Mouse (Mus musculus) C2C12 (cell line): ENCODE measurements at regions not wholly inside any gene's neighbourhood (a gene's known extent, or its start where the extent isn't known, plus 50 kb on each side); places are given as distances from the start of the nearest gene placed in this dataset.

Source experiments
- H3K27me3 ChIP-seq: one replicate; pipeline ENCODE4 v1.6.1; 2011; ENCODE audit not compliant: control insufficient read depth, insufficient read depth, insufficient read length
- H3K36me3 ChIP-seq: one replicate; pipeline ENCODE4 v1.6.1; 2011; ENCODE audit not compliant: control insufficient read depth, insufficient read depth
- H3K4me3 ChIP-seq: one replicate; pipeline ENCODE4 v1.5.1; 2011; ENCODE audit warnings: mild to moderate bottlenecking, control low read depth; ENCODE audit not compliant: poor library complexity, insufficient read depth, severe bottlenecking
- H3K79me2 ChIP-seq: one replicate; pipeline ENCODE4 v1.6.1; 2011; ENCODE audit not compliant: control insufficient read depth, insufficient read depth
- H3K79me3 ChIP-seq: one replicate; pipeline ENCODE4 v1.6.1; 2011; ENCODE audit warnings: low read depth, control low read depth
- H3ac ChIP-seq: one replicate; pipeline ENCODE3; 2011; ENCODE audit warnings: low read depth; ENCODE audit not compliant: control insufficient read depth, insufficient read length
- CEBPB ChIP-seq: IDR thresholded peaks from one replicate; pipeline ENCODE4 v1.6.1; 2011; ENCODE audit warnings: low read depth, mild to moderate bottlenecking, control low read depth, moderate library complexity
- CTCF ChIP-seq: IDR thresholded peaks from one replicate; pipeline ENCODE4 v1.5.1; 2011; ENCODE audit not compliant: control insufficient read depth, insufficient read depth, insufficient read length
- FOSL1 ChIP-seq: IDR thresholded peaks from one replicate; pipeline ENCODE4 v1.8.0; 2011; ENCODE audit warnings: mild to moderate bottlenecking, low read length; ENCODE audit not compliant: poor library complexity, insufficient read depth, severe bottlenecking
- MAX ChIP-seq: IDR thresholded peaks from one replicate; pipeline ENCODE4 v1.6.1; 2011; ENCODE audit warnings: mild to moderate bottlenecking, control low read depth
- MYOD1 ChIP-seq: IDR thresholded peaks from one replicate; pipeline ENCODE4 v1.6.1; 2011; ENCODE audit warnings: low read depth; ENCODE audit not compliant: control insufficient read depth, insufficient read length
- MYOG ChIP-seq: IDR thresholded peaks from one replicate; pipeline ENCODE4 v1.6.1; 2011; ENCODE audit not compliant: control insufficient read depth, insufficient read length; ENCODE audit errors: extremely low read depth
- USF1 ChIP-seq: IDR thresholded peaks from one replicate; pipeline ENCODE4 v1.6.1; 2011; ENCODE audit warnings: low read depth, mild to moderate bottlenecking, control low read depth, moderate library complexity

- Histone ChIP-seq H3K79me3 (no peaks in the 10 kb centered on the region), H3ac (no peak overlapping the region), H3K36me3 (no peaks in the 10 kb centered on the region), H3K27me3 (peaks cover 16% of the 10 kb centered on the region), H3K79me2 (no peaks in the 10 kb centered on the region), H3K4me3 (no peak overlapping the region)
- TF ChIP-seq CTCF (no peak), MAX (no peak), MYOD1 (no peak), CEBPB (no peak), USF1 (no peak)
These were observed 116.2 kb upstream of the Nectin1 start for GRCm38 (mm10) chr9:43627558-43627957.

GRCm38 (mm10) chr9:43628786-43629185, 115.0 kb upstream of the Nectin1 start:
- H3K36me3 ChIP-seq, result no peaks in the 10 kb centered on the region
- no peak for TF ChIP-seq MAX
- no peak for TF ChIP-seq USF1
- no peak for TF ChIP-seq MYOD1
- no peak for TF ChIP-seq CTCF
- TF ChIP-seq CEBPB, result no peak
- no peak for TF ChIP-seq FOSL1
- TF ChIP-seq MYOG, result no peak
- no peaks in the 10 kb centered on the region for H3K79me2 ChIP-seq
- H3K79me3 ChIP-seq, result no peaks in the 10 kb centered on the region
- no peak overlapping the region for H3K4me3 ChIP-seq
- no peak overlapping the region for H3ac ChIP-seq
- H3K27me3 ChIP-seq, result peaks cover 23% of the 10 kb centered on the region

GRCm38 (mm10) chr9:43636372-43636965, 107.3 kb upstream of the Nectin1 start:
- no peaks in the 10 kb centered on the region for H3K79me2 ChIP-seq
- H3K27me3 ChIP-seq, result peaks cover 35% of the 10 kb centered on the region
- H3K36me3 ChIP-seq, result no peaks in the 10 kb centered on the region
- H3K79me3 ChIP-seq, result no peaks in the 10 kb centered on the region
- H3K4me3 ChIP-seq, result no peak overlapping the region
- TF ChIP-seq CEBPB, result no peak
- no peak for TF ChIP-seq CTCF
- TF ChIP-seq MAX, result no peak
- TF ChIP-seq MYOD1, result no peak
- TF ChIP-seq MYOG, result no peak
- no peak for TF ChIP-seq FOSL1
- no peak overlapping the region for H3ac ChIP-seq

- H3K27me3 ChIP-seq, result peaks cover 16% of the 10 kb centered on the region
- no peak overlapping the region for H3K4me3 ChIP-seq
- TF ChIP-seq MYOG (no peak), CTCF (no peak), USF1 (no peak), CEBPB (no peak), MAX (no peak), MYOD1 (no peak), FOSL1 (no peak)
- H3ac ChIP-seq, result no peak overlapping the region
- H3K79me3 ChIP-seq, result no peaks in the 10 kb centered on the region
- H3K79me2 ChIP-seq, result no peaks in the 10 kb centered on the region
- H3K36me3 ChIP-seq, result no peaks in the 10 kb centered on the region
These were observed 85.6 kb upstream of the Nectin1 start for GRCm38 (mm10) chr9:43658186-43658585.

GRCm38 (mm10) chr9:43659237-43659636, 84.5 kb upstream of the Nectin1 start:
- H3K4me3 ChIP-seq, result no peak overlapping the region
- TF ChIP-seq CEBPB, result no peak
- TF ChIP-seq FOSL1, result no peak
- H3ac ChIP-seq, result no peak overlapping the region
- H3K36me3 ChIP-seq, result no peaks in the 10 kb centered on the region
- no peaks in the 10 kb centered on the region for H3K79me2 ChIP-seq
- H3K79me3 ChIP-seq, result no peaks in the 10 kb centered on the region
- peaks cover 6% of the 10 kb centered on the region for H3K27me3 ChIP-seq

- no peaks in the 10 kb centered on the region for H3K79me2 ChIP-seq
- no peak overlapping the region for H3ac ChIP-seq
- H3K79me3 ChIP-seq, result no peaks in the 10 kb centered on the region
- no peak overlapping the region for H3K4me3 ChIP-seq
- no peak for TF ChIP-seq MYOG
- no peak for TF ChIP-seq USF1
- no peak for TF ChIP-seq MAX
- no peak for TF ChIP-seq CEBPB
- TF ChIP-seq CTCF, result no peak
- TF ChIP-seq FOSL1, result no peak
- TF ChIP-seq MYOD1, result no peak
- H3K36me3 ChIP-seq, result no peaks in the 10 kb centered on the region
- H3K27me3 ChIP-seq, result peaks cover 3% of the 10 kb centered on the region
These were observed 83.6 kb upstream of the Nectin1 start for GRCm38 (mm10) chr9:43660151-43660550.
